Mouse (Mus musculus): ENCODE measurements around the gene Gapvd1. TPM values are rescaled to one million over a fixed set of nuclear protein-coding genes. Genes with fewer than 3 reads are reported as not detected.
A peak's percentile ranks its signal among the peaks of the same experiment; 100 is the strongest.

Gapvd1 gene
- polyA plus RNA-seq, 1 experiment from 2014 or later: 121 TPM

DNA sequence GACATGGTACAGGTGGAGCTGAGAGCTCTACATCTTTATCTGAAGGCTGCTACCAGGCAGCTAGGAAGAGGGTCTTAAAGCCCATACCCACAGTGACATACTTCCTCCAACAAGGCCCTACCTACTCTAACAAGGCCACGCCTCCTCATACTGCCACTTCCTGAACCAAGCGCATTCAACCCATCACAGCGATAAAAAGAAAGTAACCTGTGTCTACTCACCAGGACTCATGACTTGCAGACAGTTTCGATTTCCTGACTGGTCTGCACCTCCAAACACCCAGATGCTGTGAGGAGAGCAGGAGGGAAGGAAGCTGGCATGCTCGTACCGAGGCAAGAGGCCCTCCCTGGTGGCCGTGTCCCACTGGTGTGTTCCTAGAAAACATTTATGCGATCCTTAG, 35.2 kb upstream of the Gapvd1 start:
- 95% methylated on average over 8 of the region's 8 CpGs for WGBS

DNA sequence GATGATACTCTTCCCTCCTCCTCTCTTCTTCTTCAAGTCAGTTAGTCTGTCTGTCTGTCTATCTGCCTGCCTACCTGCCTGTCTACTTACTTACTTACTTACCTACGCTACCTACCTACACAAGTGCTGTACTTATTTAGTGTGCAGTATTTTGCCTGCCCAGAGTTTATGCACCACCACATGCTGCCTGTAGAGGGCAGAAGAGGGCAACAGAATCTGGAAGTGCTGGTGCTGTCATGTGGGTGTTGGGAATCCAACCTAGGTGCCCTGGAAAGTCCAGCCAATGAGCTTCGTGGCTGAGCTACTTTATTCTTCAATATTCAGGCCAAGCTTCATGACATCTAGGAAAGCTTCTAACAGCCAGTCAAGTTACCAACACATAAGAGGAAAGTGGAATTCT, 29.1 kb upstream of the Gapvd1 start:
- Histone ChIP-seq H3K9ac (no peak overlapping the region), H3K27ac (no peak overlapping the region), H3K9me3 (no peaks in the 10 kb centered on the region), H3K27me3 (replicated peaks) (no peaks in the 10 kb centered on the region), H3K4me1 (no peaks in the 10 kb centered on the region), H3K4me3 (no peak overlapping the region), H3K36me3 (peaks cover 45% of the 10 kb centered on the region), H3K4me2 (replicated peaks) (no peak overlapping the region)
- ATAC-seq (ENCODE audit: low FRiP score, low read depth): no peak
- 89% methylated on average over 2 of the region's 2 CpGs for WGBS

More for the DNA sequence above, 35.2 kb upstream of the Gapvd1 start:
- Histone ChIP-seq H3K36me3 (peaks cover 27% of the 10 kb centered on the region), H3K4me3 (no peak overlapping the region), H3K4me2 (replicated peaks) (no peak overlapping the region), H3K9me3 (no peaks in the 10 kb centered on the region), H3K4me1 (no peaks in the 10 kb centered on the region), H3K27ac (no peak overlapping the region), H3K27me3 (replicated peaks) (no peaks in the 10 kb centered on the region), H3K9ac (no peak overlapping the region)
- no peak for ATAC-seq (ENCODE audit: low FRiP score, low read depth)

DNA sequence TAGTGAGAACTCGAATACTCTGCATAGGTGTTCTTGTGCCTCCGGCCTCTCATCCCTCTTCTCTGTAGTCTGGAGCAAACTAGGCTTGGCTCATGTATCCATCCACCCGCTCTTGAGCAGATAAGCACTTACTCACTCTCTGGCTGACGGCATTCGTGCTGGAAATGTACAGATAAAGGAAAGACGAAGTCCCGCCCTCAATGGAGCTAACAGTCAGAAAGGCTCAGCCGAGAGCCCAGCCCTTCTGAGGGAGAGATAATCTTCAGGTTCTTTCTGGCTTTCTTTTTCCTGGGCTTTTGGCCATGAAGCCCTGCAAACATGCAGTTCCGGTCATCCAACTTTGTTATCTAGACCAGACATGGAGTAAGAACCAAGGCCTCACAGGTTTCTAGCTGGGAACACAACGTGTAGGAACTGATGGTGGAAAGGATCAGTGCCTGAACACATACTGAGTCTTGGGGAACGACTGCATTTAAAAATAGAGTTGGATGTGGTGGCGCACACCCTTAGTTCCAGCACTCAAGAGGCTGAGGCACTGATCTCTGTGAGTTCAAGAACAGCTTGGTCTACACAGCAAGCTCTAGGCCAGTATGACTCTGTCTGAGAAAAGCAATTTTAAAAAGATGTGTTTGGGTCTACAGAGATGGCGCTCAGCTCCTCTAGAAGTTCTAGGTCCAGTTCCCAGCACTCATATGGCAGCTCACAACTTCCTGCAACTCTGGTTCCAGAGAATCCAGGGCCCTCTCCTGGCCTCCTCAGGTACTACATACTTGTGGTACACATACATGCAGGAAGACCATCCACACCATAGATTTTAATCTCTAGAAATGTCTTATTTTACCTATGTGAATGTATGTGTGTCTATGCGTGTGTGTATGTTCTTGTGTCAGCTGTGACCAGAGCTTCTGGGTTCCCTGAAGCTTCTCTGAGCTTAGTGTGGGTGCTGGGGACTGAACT, 28.3 kb upstream of the Gapvd1 start:
- no peak for ATAC-seq (ENCODE audit: low FRiP score, low read depth)
- Histone ChIP-seq H3K27ac (no peak overlapping the region), H3K9ac (no peak overlapping the region), H3K4me1 (no peaks in the 10 kb centered on the region), H3K36me3 (peaks cover 50% of the 10 kb centered on the region), H3K4me2 (replicated peaks) (no peak overlapping the region), H3K9me3 (no peaks in the 10 kb centered on the region), H3K27me3 (replicated peaks) (no peaks in the 10 kb centered on the region), H3K4me3 (no peak overlapping the region)
- 93% methylated on average over 14 of the region's 14 CpGs for WGBS

DNA sequence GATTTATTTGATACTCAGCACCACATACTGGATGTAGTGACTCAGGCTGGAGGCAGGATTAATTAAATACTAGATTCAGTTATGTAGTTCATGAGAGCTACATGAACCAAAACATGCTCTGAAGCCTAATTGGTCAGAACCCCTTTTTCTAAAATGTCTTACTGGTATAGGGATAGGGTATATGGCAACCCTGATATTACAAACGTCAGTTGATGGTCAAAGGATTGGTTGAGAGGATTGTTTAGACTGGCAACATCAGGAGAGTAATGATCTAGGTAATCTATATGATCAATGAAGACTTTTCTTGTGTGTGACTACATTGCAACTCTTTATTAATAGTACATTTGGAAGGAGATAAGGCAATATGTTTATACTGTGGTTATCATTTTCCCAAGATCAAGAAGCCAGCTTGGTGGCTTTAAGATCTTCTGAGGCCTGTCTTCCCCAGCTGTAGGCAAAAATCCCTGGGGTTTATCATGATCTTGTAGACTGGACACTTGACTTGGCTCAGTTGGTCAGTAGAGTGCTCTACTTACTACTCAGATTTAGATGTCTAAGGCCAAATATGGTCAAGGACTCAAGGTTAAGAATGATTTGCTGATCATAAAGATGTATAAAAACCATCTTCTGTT, 22.3 kb upstream of the Gapvd1 start:
- no peak for ATAC-seq (ENCODE audit: low FRiP score, low read depth)
- no peak overlapping the region for H3K4me3 ChIP-seq
- H3K4me1 ChIP-seq: peaks cover 44% of the 10 kb centered on the region
- no peaks in the 10 kb centered on the region for H3K9me3 ChIP-seq
- 58% methylated on average over 1 of the region's 1 CpGs for WGBS
- peak overlapping the region; percentile 64 for H3K4me2 ChIP-seq (replicated peaks)
- H3K9ac ChIP-seq: no peak overlapping the region
- peaks cover 66% of the 10 kb centered on the region for H3K36me3 ChIP-seq
- H3K27ac ChIP-seq: no peak overlapping the region
- H3K27me3 ChIP-seq (replicated peaks): no peaks in the 10 kb centered on the region

DNA sequence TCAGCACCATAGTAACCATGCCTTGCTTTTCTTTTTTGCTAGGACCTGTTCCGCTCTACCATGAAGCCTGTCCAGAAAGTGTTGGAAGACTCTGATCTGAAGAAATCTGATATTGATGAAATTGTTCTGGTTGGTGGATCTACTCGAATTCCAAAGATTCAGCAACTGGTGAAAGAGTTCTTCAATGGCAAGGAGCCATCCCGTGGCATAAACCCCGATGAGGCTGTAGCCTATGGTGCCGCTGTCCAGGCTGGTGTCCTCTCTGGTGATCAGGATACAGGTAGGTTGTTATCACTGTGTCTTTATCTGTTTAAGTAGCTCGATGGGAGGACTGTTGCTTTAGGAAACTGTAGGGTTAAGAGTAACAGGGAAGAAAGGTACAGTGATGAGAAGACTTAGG, 19.5 kb upstream of the Gapvd1 start:
- Histone ChIP-seq H3K4me2 (replicated peaks) (peak overlapping the region; percentile 64), H3K27me3 (replicated peaks) (no peaks in the 10 kb centered on the region), H3K36me3 (peaks cover 61% of the 10 kb centered on the region), H3K4me3 (no peak overlapping the region), H3K9me3 (no peaks in the 10 kb centered on the region), H3K4me1 (peaks cover 50% of the 10 kb centered on the region), H3K27ac (no peak overlapping the region), H3K9ac (0 out of 2 replicates have a peak overlapping the region, but pooled peaks have one; percentile 5)
- no peak for ATAC-seq (ENCODE audit: low FRiP score, low read depth)
- WGBS: 96% methylated on average over 6 of the region's 6 CpGs

DNA sequence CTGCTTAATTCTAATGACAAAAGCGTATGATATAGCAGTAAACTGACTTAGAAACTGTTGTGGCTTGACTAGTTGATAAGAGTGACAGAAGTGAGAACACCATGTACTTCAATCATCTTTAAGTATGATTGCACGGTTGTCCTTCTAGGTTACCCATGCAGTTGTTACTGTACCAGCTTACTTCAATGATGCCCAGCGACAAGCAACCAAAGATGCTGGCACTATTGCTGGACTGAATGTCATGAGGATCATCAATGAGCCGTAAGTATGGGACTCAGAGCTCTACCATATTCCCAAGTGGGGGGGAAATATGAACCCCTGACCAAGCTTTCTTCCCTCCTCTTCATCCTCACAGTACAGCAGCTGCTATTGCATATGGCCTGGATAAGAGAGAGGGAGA, 18.6 kb upstream of the Gapvd1 start:
- ATAC-seq (ENCODE audit: low FRiP score, low read depth): no peak
- peak overlapping the region; percentile 97; the same call in 1 of the 2 replicates for H3K4me3 ChIP-seq
- H3K4me2 ChIP-seq (replicated peaks): peak overlapping the region; percentile 64
- no peak overlapping the region for H3K27ac ChIP-seq
- no peaks in the 10 kb centered on the region for H3K27me3 ChIP-seq (replicated peaks)
- peaks cover 53% of the 10 kb centered on the region for H3K36me3 ChIP-seq
- 93% methylated on average over 4 of the region's 4 CpGs for WGBS
- H3K9ac ChIP-seq: no peak overlapping the region
- no peaks in the 10 kb centered on the region for H3K9me3 ChIP-seq
- peaks cover 50% of the 10 kb centered on the region for H3K4me1 ChIP-seq

DNA sequence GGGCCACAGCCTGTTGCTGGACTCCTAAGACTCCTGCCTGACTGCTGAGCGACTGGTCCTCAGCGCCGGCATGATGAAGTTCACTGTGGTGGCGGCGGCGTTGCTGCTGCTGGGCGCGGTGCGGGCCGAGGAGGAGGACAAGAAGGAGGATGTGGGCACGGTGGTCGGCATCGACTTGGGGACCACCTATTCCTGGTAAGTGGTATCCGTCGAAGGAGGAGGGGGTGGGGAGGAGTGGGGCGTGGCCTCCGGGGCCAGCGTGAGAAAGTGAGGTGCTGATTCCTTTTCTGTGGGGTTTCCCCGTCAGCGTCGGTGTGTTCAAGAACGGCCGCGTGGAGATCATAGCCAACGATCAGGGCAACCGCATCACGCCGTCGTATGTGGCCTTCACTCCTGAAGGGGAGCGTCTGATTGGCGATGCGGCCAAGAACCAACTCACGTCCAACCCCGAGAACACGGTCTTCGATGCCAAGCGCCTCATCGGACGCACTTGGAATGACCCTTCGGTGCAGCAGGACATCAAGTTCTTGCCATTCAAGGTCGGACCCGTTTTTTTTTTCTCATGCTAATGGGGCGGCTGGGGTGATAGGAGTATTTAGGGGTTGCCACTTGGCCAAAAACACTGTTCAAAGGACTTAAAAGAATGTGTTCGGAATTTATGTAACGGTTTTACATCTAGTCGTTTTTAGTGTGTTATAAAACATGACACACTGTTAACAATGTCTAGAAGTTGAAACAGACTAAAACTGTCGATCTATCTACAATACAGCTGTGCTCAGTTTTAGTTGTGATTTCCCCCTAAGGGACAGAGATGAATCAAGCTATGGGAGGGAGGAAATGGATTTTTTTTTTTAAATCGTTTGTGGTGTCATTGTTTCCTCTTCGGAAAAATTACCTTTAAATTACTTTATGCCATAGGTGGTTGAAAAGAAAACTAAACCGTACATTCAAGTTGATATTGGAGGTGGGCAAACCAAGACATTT, 17.5 kb upstream of the Gapvd1 start:
- peak; percentile 46 for ATAC-seq (ENCODE audit: low FRiP score, low read depth)
- peaks cover 45% of the 10 kb centered on the region for H3K36me3 ChIP-seq
- 5% methylated on average over 50 of the region's 50 CpGs for WGBS
- peak overlapping the region; percentile 97 for H3K4me3 ChIP-seq
- H3K27ac ChIP-seq: peak overlapping the region; percentile 81
- peaks cover 49% of the 10 kb centered on the region for H3K4me1 ChIP-seq
- H3K9me3 ChIP-seq: no peaks in the 10 kb centered on the region
- H3K27me3 ChIP-seq (replicated peaks): no peaks in the 10 kb centered on the region
- H3K9ac ChIP-seq: peak overlapping the region; percentile 99
- peak overlapping the region; percentile 64 for H3K4me2 ChIP-seq (replicated peaks)

DNA sequence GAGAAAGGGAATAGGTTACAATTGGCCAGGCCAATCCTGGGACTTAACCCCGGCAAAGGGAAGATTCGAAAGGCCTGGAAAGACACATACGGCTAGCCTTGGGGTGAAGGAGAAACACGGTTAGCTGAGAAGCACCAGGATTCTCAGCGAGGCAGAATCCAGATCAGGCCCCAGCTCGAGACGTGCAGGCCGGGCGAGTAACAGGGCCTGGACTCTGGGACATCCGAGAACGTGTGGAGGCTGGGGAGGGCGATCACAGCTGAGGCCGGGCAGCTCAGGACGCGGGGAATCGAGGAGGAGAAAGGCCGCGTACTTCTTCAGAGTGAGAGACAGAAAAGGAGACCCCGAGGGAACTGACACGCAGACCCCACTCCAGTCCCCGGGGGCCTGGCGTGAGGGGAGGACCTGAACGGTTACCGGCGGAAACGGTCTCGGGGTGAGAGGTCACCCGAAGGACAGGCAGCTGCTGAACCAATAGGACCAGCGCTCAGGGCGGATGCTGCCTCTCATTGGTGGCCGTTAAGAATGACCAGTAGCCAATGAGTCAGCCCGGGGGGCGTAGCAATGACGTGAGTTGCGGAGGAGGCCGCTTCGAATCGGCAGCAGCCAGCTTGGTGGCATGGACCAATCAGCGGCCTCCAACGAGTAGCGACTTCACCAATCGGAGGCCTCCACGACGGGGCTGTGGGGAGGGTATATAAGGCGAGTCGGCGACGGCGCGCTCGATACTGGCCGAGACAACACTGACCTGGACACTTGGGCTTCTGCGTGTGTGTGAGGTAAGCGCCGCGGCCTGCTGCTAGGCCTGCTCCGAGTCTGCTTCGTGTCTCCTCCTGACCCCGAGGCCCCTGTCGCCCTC, 16.6 kb upstream of the Gapvd1 start, which contains the start of gene Hspa5:
Gene Hspa5 (plus strand): TSS at position 603 of the 859 bp plus-strand sequence.
- under 1% methylated on average over 60 of the region's 60 CpGs for WGBS
- ATAC-seq (ENCODE audit: low FRiP score, low read depth): peak; percentile 99
- H3K9me3 ChIP-seq: no peaks in the 10 kb centered on the region
- peak within 1 kb of the TSS; percentile 92 for H3K27ac ChIP-seq
- peak within 1 kb of the TSS; percentile 99 for H3K9ac ChIP-seq
- no peaks in the 10 kb centered on the region for H3K27me3 ChIP-seq (replicated peaks)
- peaks cover 36% of the 10 kb centered on the region for H3K36me3 ChIP-seq
- peak within 1 kb of the TSS; percentile 71 for H3K4me2 ChIP-seq (replicated peaks)
- peak within 1 kb of the TSS; percentile 97 for H3K4me3 ChIP-seq
- H3K4me1 ChIP-seq: peaks cover 41% of the 10 kb centered on the region

DNA sequence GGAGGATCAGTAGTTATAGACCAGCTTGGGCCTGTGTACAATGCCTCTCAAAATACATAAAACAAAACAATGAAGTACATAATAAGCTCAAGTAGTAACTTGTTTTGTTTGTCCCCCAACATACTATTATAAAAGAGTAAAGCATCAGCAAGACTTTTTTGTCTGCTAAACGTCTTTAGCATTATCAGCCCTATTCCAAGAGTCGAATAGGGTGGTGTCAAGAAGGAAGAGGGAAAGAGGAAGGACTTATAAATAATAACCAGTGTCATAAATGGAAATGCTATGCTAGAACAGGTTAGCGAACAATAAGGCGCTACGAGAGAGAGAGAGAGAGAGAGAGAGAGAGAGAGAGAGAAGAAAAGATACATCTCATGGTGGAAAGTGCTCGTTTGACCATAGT, 15.9 kb upstream of the Gapvd1 start:
- peaks cover 34% of the 10 kb centered on the region for H3K4me1 ChIP-seq
- H3K9me3 ChIP-seq: no peaks in the 10 kb centered on the region
- peak overlapping the region; percentile 71 for H3K4me2 ChIP-seq (replicated peaks)
- peaks cover 29% of the 10 kb centered on the region for H3K36me3 ChIP-seq
- H3K27me3 ChIP-seq (replicated peaks): no peaks in the 10 kb centered on the region
- H3K4me3 ChIP-seq: peak overlapping the region; percentile 97
- no peak for ATAC-seq (ENCODE audit: low FRiP score, low read depth)
- H3K9ac ChIP-seq: peak overlapping the region; percentile 91
- peak overlapping the region; percentile 92 for H3K27ac ChIP-seq
- WGBS: 5% methylated on average over 6 of the region's 6 CpGs

DNA sequence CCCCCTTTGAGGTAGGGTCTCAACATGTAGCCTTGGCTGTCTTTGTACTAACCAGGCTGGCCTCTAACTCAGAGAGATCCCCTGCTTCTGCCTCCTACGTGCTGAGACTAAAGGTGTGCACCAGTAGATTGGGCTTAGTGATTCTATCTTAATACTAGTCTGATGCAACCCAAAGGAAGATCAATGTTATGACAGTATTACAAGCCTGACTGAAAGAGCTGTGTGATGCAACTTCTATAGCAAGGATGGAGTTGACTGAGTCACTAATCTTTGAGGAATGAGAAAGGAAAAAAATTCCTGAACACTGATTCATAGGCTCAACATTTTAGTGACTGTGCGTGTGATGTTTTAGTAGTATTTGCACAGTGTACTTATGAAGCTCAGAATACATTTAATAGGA, 15.0 kb upstream of the Gapvd1 start:
- peaks cover 21% of the 10 kb centered on the region for H3K36me3 ChIP-seq
- no peak overlapping the region for H3K27ac ChIP-seq
- no peak overlapping the region for H3K9ac ChIP-seq
- peak overlapping the region; percentile 71; the same call in 1 of the 2 replicates for H3K4me2 ChIP-seq (replicated peaks)
- ATAC-seq (ENCODE audit: low FRiP score, low read depth): no peak
- no peaks in the 10 kb centered on the region for H3K9me3 ChIP-seq
- no peaks in the 10 kb centered on the region for H3K27me3 ChIP-seq (replicated peaks)
- H3K4me3 ChIP-seq: no peak overlapping the region
- WGBS: 97% methylated on average over 2 of the region's 2 CpGs
- H3K4me1 ChIP-seq: peaks cover 26% of the 10 kb centered on the region

DNA sequence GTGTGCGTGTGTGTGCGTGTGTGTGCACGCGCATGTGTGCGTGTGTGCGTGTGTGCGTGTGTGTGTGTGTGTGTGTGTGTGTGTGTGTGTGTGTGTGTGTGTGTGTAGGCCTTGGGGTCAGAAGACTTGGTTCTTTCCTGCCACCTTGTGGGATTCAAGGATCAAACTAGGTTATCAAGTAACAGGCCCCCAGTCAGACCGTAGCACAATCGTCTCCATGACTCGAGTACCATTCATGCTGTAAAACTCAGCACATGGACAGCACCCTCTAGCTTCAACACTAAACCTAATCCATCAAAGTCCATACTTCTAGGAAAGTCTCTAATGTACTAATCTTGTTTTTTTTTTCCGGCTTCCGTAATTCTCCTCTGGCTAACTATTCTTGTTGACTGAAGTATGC, 9.8 kb upstream of the Gapvd1 start:
- no peak overlapping the region for H3K4me2 ChIP-seq (replicated peaks)
- H3K27ac ChIP-seq: no peak overlapping the region
- WGBS: 79% methylated on average over 12 of the region's 12 CpGs
- no peak for ATAC-seq (ENCODE audit: low FRiP score, low read depth)
- H3K9ac ChIP-seq: no peak overlapping the region
- H3K36me3 ChIP-seq: no peaks in the 10 kb centered on the region
- no peaks in the 10 kb centered on the region for H3K9me3 ChIP-seq
- H3K4me1 ChIP-seq: no peaks in the 10 kb centered on the region
- no peak overlapping the region for H3K4me3 ChIP-seq
- H3K27me3 ChIP-seq (replicated peaks): no peaks in the 10 kb centered on the region
